Mouse (Mus musculus): ENCODE measurements at regions not wholly inside any gene's neighbourhood (a gene's known extent, or its start where the extent isn't known, plus 50 kb on each side); places are given as distances from the start of the nearest gene placed in this dataset.
A peak's percentile ranks its signal among the peaks of the same experiment; 100 is the strongest.

DNA sequence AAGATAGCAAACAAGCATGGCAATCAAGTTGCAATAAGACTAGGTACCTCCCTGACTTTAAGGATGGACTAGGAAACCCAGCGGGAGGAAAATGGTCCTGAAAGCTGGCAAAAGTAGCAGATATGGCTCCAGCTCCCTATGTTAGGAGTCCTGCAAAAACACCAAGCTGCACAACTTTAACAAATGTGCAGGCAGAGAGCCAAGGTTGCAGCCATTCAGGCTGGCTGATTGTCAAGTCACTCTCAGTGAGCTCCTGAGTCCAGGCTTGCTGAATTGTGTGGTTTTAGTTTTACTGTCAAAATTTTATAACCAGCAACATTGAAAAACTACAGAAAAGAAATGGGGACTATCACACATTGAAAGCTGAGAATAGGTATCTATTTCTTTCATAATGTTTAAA is 1122.8 kb upstream of the Slc10a2 start:
- no peak for DNase-seq

DNA sequence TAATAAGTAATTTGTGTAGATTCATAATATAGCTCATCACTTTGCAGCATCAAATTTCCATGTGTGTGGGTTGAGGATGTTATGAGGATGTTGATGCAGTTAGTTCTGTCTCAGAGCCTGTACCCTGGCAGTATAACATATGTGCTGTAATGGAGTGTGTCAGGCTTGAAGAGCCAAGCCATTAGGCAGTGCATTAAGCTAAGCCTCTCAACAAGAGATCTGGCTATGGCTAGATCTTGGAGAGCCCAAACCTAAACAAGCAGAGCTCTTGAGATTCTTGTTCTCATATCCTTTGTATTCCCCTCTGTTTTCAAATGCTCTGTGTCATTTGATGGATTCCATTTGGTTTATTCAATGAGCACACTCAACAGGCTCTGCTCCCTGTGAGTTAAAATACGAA is 1120.0 kb upstream of the Slc10a2 start:
- DNase-seq = no peak

DNA sequence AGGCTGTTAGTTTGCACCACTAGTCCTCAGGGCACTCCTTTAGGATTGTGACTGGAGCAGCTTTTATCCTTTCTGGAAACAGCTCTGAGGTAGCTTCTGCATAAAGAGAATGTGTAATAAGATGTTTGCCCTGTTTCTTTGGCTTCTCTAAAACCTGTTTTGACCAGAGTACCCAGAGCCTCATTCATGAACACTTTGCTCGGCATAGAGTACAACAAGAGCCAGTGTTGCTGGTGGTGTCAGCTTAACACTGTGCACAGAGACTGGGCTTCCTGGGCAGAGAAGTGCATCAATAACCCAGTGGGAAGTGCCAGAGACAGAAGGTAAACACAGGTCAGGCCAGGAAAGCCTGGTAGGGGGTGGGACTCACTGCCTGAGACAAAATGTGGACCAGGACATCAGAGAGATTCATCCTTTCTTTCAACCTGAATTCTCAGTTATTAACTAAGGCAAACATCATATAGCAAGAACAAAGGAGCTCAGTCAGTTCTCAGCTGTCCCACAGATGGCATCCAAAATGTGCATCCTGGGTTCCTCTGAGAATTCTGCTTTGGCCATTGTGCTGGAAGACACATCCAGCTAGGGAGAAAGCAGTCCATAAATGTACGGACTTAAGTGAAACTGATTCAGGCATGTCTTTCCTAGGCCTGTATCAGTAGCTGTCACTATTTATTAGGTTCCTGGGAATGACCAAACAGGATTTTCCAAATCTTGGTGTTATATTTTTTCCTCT is 1102.6 kb upstream of the Slc10a2 start:
- DNase-seq = no peak

DNA sequence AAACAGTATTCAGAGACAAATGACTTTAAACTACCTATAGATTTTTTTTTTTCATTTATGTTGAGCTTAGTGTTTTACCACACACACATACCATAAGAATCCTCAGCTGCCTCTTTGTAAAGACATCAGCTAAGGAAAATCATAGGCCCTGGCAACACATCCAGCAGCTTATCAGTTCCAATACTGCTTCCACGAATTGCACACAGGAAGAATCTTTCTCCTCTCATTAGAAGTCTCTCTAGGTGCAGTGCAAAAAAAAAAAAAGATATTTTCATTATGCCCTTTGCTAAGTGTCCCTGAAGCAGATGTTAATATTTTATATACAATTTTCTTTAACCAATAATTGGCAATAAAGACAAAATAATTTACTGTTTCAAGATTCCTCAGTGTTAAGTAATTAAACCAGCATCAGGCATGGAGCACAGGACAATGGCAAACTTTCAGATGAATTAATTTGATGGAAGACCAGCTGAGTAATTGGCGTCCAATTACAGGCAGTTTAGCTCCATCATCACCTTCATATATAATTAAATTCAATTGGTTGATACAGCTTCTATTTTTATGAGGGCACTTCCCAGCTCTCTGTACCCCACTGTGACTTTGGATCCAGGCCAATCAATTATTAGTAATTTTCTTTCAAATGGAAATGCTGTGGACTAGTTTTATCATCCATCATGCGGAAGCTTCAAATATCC is 1099.0 kb upstream of the Slc10a2 start:
- no peak for DNase-seq

DNA sequence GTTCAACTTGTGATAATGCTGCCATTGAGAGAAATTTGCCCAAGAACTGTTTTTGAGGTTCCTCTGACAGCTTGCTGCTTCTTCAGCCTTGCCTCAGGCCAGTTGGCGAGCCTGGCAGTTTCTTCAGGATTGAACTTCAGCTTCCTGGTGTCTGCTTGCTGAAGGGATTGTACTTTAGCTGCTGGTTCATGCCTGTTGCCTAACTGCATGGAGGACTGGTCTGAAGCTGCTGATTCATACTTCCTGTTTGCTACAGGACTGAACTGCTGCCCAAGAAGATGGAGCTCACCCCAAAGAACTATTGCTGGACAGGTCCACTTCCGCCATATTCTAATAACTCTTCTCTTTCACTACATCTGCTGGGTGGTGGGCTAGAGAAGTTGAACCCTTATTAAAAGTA is 1086.3 kb upstream of the Slc10a2 start:
- DNase-seq = no peak

DNA sequence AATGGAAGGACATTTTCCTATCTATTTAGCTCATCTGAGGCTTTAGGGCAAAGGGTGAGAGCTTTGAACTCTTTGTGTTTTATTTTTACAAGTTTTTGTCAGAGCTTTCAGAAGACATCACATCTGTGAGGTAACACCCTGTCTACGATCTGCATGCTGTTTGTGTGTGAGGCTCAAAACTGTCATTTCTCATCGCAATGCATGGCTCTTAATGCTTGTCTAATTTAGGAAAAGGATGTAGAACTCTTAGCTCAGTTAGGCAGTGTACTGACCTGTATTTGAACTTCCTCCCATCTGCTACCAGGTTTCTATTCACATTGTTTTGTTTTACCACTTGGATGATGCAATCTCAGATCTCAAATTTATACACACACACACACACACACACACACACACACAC is 1083.3 kb upstream of the Slc10a2 start:
- DNase-seq = no peak

DNA sequence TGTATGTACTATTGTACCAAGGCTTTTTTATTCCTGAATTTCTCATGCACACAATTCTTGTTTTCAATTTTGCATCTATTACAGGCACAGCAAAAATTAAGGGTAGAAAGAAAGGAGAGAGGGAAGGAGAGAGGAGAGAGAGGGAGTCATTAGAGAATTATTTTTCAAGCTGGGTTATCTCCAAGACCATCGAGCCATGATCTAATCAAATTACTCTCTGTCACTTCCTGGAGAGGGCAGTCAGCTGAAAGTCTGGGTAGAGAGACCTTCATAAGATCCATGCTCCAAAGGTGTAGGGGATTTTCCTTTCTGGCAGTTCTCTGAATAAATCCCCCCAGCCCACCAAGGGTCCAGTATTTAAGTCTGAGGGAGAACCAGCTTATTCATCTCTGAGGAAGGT is 1081.4 kb upstream of the Slc10a2 start:
- no peak for DNase-seq

DNA sequence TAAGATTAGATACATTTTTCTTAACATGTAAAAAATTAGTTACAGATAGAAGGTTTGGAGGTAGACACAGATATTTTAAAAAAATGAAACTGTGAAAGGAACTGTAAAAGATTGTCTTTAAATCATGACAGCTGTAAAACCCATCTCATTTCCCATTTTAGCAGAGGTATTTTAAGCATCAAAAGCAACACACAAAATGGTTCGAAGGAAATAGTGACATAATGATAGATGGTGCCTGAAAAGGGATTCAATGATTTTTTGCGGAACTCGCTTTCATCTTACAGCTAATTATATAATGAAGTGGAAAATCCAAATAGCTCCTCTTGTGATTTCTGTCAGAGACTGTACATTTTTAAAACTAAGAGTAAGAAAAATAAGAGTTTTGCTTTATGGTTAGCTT is 1074.5 kb upstream of the Slc10a2 start:
- no peak for DNase-seq

DNA sequence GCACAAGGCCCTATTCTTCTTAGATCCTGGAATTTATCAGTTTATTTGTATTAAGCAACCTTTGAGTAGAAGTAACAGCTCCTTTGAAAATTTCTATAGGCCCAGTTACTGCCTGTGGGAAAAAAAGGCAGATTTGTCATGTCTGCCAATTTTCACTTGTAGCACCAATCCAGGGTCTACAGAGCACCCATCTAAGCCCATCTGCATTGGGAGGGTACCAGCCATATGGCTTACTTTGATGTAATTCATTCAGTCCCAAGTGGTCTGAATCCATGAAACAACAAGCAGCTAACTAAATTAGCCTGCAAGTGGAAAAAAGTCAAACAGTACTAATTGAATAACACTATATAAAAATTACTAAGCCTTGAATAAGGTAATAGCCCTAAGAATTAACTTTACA is 1061.3 kb upstream of the Slc10a2 start:
- no peak for DNase-seq

DNA sequence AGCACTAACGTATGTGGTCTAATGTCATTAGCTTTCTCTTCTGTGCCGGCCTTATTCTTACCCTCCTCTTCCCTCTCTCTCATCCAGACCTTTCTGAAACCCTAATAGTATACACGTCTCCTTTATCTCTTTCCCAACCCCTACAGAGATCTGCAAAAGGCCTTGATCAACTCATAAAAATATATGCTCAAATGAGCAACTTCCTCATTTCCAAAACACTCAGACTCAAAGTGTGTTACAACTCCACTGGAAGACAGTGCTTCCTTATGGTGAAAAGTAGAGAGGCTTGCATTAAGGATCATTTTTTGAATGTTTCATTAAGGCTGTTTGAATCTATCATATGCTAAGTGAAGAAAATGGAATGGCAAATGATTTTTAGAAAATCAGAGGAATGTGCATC is 1060.1 kb upstream of the Slc10a2 start:
- DNase-seq = no peak

DNA sequence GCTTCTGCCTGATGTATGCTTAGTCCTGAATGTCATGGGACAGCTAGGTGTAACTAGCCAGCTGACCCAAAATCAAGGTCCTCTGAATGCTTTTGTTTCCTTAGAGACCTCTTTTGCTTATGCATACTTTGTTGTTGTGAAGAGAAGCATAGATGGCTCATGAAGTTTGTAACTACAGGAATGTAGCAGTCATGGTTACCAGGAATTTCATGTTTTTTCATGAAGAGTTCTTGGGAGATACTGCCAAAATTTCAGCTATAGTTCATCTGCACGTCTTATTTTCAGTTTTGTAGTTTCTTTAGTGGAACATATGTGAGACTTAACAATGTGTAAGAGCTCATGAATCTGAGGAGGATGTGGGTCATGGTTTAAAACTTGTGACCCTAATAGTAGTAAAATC is 1059.6 kb upstream of the Slc10a2 start:
- no peak for DNase-seq

DNA sequence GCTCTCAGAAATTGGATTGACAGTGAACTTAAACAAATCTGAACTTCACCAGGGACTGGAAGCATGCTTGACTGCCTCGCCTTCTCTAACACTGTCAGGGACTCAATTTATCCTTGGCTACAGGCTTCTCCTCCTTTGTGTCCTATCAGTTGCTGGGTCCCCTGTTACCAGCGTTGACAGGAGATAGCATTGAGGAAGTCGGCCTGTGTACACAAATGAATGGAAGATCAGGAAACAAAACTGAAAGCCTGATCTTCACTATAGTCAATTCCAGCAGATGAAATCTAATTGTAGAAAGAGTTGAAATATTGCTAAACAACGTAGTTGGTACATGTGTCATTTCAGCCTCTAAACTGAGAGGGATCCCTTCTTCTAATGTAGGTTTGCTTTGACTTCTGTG is 1039.4 kb upstream of the Slc10a2 start:
- DNase-seq = no peak

DNA sequence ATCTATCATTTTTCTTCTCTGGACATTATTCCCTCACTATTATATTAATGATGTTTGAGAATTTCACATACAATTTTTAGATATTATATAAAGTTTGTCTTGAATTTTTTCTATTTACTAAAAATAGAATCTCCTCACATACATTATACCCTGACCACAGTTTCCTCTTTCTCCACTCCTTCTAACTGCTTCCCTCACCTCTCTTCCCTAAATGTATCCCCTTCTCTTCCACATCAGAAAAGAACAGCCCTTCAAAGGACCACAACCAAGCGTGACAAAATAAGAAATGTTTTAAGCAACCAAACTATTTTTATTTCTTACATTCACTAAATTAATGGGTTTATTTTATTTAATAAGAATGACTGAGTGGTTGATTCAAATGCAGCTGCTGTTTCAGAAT is 1034.9 kb upstream of the Slc10a2 start:
- DNase-seq = no peak

DNA sequence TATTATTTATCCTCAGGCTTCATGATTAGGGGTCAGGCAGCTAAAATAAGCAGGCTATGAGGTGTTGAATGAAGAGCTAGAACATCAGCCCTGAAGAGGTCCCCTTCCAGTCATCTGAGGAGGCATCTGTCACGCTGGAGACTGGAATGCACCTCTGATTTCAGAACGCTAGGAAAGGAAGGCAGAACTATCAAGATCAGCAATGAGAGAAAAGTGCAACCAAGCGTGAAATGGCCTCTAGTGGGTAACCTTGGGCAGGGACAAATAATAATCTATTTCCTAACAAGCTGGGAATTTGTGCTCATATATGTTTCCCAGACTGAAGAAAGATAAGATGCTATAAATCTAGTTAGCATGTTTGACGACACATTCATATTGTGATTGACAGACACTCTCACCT is 1034.0 kb upstream of the Slc10a2 start:
- no peak for DNase-seq

DNA sequence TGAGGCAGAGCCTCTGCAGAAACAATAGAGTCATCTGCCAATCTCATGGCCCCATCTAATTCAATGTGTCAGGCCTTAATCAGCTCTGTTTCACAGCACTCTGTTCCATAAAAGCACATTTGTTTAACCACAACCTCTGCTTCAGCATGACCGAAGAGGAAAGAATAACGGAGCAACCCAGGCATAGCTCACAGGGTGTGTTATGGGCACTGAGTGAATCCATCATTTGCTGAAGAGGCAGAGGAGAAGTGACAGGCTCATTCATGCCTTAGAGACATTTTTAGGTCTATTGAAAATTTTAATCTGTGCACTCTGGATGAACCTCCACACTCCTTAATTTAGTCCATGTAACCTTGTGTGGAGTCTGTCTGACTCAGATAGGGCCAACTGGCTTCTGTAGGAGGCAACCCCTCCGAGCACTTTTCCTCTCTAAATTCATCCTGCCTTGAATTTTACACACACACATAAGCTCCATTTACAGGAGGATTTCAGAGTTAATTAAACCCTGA is 1027.1 kb upstream of the Slc10a2 start:
- DNase-seq = no peak

DNA sequence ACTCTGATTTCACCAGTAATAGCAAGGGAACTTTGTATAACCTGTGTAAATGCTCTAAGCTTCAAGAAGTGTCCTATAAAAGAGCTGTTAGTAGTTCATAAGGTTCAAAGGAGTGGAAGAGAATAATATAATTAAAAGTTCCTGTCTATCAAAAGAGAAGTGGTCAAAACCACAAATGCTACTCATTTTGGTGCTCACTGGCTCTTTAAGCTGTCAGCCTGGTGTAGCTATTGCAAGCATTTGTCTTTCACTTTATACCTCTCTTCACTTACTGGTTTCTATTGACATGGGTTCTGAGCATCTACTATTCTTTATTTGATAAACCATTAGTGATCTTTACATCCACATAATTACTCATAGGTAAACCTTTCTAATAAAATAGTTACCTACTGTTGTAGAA is 1020.1 kb upstream of the Slc10a2 start:
- DNase-seq = no peak

DNA sequence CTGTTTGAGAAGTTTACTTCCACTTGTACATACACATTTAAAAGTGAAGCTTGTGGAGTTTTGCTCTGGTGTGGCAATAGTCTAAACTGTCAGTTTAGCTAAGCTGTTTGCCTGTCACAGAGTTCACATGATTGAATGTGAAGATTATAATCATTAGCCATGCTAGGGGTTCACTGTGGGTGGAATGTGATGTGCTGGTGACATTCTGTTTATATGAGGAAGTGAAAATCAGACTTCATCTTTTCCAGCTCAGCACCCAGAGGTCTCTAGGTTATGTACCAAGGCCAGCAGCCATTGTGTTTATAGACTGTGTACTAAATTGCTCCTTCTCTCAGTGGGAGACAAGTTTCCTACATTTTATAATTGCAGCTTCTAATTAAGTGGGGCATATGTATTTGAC is 1014.4 kb upstream of the Slc10a2 start:
- DNase-seq = no peak

DNA sequence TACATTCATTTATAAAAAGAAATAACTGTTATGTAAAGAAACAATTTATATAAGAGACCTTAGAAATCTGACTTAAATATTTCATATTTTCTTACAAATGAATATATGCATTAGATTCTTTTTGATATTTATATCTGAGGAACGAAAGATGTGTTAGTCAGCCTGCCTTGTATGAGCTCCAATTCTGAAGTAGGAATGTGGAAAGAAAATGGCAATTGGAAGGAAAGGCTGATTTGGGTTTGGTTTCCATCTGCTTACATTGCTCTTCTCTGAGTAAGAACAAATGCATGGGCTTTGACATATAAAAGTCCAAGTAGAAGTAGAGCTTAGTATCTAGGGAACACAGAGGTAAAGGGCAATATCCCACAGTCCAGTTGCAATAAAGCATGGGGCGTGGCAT is 1006.2 kb upstream of the Slc10a2 start:
- no peak for DNase-seq

DNA sequence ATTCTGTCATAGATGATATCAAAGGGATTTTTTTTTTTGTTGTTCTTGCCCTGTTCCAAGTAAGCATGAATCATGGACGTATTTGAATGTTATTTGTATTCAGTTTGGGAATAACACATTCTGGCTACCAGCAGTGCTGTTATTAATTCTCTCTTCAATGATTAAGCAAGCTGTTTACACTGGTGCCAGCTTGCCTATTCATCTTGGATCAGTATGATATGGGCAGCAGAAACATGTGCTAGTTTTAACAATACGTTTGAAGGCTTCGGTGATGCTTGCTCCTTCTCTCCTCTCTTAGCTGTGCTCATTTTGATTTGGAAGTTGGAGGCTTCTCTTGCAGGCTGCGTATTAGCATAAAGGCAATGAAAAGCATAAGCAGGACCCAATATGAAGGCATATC is 984.9 kb upstream of the Slc10a2 start:
- no peak for DNase-seq

DNA sequence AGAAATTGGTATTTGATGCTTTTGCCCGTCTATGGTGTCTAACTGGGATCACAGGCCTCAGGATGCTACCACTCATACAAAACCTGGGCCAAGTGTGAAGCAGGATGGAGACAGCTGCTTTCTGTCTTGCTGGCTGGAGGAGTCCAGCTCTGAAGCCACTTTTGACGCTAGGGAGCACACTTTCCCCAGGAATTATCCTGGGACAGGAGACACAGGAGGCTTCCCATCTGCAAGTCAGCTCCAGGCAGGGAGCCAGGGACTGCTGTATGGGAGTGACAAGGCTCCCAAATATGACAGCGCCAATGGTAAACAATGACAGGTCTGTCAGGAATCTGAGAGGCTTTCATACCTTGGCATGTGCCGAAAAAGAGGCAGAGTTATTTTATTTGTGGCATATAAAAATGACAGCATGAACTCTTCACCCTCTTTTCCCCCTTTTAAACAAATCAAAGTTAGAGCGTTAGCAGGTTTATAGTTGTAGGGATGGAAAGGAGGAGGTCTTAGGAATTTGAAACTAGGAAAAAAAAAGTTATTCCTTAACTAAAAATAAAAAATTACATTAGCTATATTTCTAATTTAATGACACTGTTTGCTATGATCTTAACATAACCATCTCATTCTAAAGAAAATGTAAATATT is 938.9 kb upstream of the Slc10a2 start:
- DNase-seq = peak; percentile 8

DNA sequence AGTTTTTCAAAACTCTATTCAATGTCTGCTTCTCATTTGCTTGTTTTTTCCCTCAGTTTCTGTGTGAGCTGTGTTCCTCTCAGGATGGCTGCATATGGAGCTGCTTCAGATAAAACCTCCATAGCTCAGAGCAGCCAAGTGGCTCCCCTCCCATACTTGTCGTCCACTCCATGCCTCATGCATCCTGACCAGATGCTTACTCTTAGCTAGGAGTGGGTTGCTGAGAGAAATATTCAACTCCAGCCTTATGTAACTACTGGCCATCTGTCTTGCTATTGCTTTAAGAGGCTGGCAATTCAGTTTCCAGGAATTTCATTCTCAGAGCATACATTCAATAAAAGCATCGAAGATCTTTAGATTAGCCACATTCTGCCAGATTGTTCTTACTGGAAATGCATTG is 907.1 kb upstream of the Slc10a2 start:
- DNase-seq = no peak

DNA sequence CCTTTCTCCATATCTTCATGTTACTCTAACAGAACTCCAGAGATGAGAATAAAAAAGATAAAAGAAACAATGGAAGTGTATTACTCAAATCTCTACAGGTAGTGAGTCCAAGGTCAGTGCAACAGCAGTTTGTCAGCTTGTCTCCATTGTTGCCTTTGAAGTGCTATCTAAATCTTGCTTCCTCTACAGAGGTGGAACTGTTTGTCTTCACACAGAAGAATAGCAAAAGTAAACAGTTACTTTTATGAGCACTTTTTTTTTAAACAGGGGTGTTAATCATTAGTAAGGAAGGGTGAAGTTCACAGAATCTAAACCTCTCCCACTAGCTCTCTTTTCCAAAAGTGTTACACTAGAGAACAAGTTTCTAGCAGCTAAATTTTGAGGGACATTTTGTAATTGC is 906.0 kb upstream of the Slc10a2 start:
- DNase-seq = no peak

DNA sequence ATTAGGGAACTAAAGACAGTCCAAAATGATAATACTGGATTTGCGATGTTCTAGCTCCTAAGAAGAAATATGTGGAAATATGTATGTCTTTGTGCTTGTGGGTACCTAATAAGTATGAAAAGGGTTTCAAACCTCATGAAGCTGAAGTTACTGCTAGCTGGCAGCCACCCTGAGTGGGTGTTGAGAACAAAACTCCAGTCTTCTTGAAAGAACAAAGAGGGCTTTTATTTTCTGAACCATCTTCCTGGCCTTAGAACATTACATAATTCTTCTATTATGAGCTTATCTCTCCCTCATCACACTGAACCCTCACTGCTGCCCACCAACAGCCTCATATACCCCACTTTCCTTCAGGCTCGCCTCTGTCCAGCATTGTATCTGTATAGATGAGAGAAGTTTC is 905.6 kb upstream of the Slc10a2 start:
- no peak for DNase-seq

DNA sequence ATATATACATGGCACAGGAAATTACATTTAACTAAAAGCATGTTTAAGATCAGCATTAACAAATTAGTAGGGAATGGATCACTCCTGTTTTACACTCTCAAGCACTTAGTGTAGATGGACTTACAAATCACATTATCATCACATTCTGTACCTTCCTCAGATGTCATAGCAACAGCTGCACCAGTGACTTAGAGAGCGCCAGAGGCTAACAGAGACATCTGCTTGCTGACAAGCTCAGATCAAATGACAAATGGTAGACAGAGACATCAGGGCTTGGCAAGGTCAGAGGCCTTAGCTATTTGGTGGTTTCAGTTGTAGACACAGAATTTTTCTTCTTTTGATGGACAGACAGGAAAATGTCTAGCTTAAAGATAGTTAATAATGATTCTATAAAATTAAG is 897.5 kb upstream of the Slc10a2 start:
- no peak for DNase-seq

All from cerebellum, adult 9-10 months (tissue).